Mouse (Mus musculus) neural tube, embryonic 11.5 days (tissue): ENCODE measurements at regions not wholly inside any gene's neighbourhood (a gene's known extent, or its start where the extent isn't known, plus 50 kb on each side); places are given as distances from the start of the nearest gene placed in this dataset.

ENCODE experiments used
- ATAC-seq: fragments of 200-750 bp; cut with Nextera tagmentation; 2 replicates; pipeline ENCODE4 v1.8.0; 2017; ENCODE audit warnings: moderate number of reproducible peaks, mild to moderate bottlenecking, moderate TSS enrichment, moderate library complexity; ENCODE audit not compliant: insufficient read depth, low FRiP score, low TSS enrichment
- DNase-seq: peaks from one replicate; pipeline ENCODE4 v3.0.0-alpha.2; 2015; ENCODE audit warnings: low spot score
- H3K27ac ChIP-seq: fragments of 300-500 bp; sonication (generic); 2 replicates; pipeline ENCODE4 v1.5.1; 2014; ENCODE audit warnings: low read depth, mild to moderate bottlenecking, low read length
- H3K27me3 ChIP-seq: fragments of 300-500 bp; sonication (generic); 2 replicates; pipeline ENCODE4 v1.6.1; 2014; ENCODE audit warnings: mild to moderate bottlenecking, low read length, mixed read lengths; ENCODE audit not compliant: control insufficient read depth, insufficient read depth
- H3K36me3 ChIP-seq: fragments of 300-500 bp; sonication (generic); 2 replicates; pipeline ENCODE4 v1.6.1; 2014; ENCODE audit warnings: mild to moderate bottlenecking, low read length, moderate library complexity, mixed read lengths; ENCODE audit not compliant: control insufficient read depth, insufficient read depth
- H3K4me1 ChIP-seq: fragments of 300-500 bp; sonication (generic); 2 replicates; pipeline ENCODE4 v1.6.1; 2014; ENCODE audit warnings: low read length, mixed read lengths; ENCODE audit not compliant: control insufficient read depth, insufficient read depth
- H3K4me2 ChIP-seq: fragments of 300-500 bp; sonication (generic); 2 replicates; pipeline ENCODE4 v1.6.1; 2014; ENCODE audit warnings: low read depth, mild to moderate bottlenecking, moderate library complexity
- H3K4me3 ChIP-seq: fragments of 300-500 bp; sonication (generic); 2 replicates; pipeline ENCODE4 v1.5.1; 2014; ENCODE audit warnings: low read depth, low read length
- H3K9ac ChIP-seq: fragments of 300-500 bp; sonication (generic); 2 replicates; pipeline ENCODE4 v1.6.1; 2014; ENCODE audit warnings: mild to moderate bottlenecking, low read length
- H3K9me3 ChIP-seq: fragments of 300-500 bp; sonication (generic); 2 replicates; pipeline ENCODE4 v1.6.1; 2016; ENCODE audit warnings: low read length; ENCODE audit not compliant: control insufficient read depth
- WGBS: fragments of 180-500 bp; shearing (Covaris S2); extraction: QIAGEN DNeasy Blood & Tissue Kit; methylation state at CpG from one replicate; pipeline ENCODE4 v1.1.7; 2014; 5-methylcytosine and 5-hydroxymethylcytosine counted together

DNA sequence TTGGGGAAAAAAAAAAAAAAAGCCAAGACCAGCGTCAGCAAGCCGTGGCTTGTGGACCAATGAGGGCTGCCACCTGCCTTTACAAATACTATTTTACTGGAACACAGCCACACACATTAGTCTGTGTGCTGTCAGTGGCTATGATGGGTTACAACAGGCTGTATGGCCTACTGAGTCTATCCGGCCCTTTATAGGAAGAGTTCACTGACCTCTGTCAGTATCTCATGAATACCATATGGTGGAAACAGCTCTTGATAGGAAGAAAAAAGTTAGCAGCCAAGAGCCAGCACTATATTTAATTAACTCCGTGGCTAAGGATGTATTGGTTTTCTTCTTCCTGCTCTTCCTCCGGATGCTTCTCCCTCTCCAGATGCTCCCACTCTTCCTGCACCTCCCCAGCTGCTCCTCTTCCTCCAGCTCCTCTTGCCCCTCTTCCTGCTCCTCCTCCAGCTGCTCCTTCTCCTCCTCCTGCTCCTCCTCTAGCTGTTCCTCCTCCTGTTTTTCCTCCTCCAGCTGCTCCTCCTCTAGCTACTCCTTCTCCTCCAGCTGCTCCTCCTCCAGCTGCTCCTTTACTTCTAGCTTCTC lies 142.2 kb downstream of the Zbtb18 start:
- no peak overlapping the region for H3K27ac ChIP-seq
- no peak for ATAC-seq

DNA sequence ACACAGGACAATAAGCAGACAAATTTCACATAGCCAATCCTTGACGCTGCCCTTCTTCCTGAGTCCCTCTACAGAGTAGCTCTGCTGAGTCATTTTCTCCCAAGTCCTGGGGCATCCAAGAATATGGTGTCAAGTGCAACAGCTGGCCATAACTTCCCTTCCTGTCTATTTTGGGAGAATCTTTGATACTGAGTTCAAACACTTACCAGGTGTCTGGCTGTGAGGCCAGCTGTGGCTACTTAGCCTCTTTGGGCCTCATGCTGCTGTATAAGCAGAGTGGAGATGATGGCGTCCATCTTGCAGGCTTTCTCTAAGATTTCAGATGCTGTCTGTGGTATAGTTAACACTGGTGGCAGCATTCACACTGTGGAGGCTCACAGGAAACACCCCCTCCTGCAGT lies 143.2 kb downstream of the Zbtb18 start:
- ATAC-seq (no peak), DNase-seq (no peak)
- Histone ChIP-seq H3K9ac (no peak overlapping the region), H3K36me3 (no peaks in the 10 kb centered on the region), H3K9me3 (peaks cover 6% of the 10 kb centered on the region), H3K4me3 (no peak overlapping the region), H3K4me2 (no peak overlapping the region), H3K27me3 (no peaks in the 10 kb centered on the region), H3K27ac (no peak overlapping the region), H3K4me1 (no peaks in the 10 kb centered on the region)
- WGBS: 68% methylated on average over 2 of the region's 2 CpGs

More for the DNA sequence above, 142.2 kb downstream of the Zbtb18 start:
- Histone ChIP-seq H3K27me3 (no peaks in the 10 kb centered on the region), H3K9me3 (peaks cover 6% of the 10 kb centered on the region), H3K4me2 (no peak overlapping the region), H3K9ac (no peak overlapping the region), H3K4me1 (no peaks in the 10 kb centered on the region), H3K4me3 (no peak overlapping the region), H3K36me3 (no peaks in the 10 kb centered on the region)
- DNase-seq: no peak
- 57% methylated on average over 5 of the region's 5 CpGs for WGBS

DNA sequence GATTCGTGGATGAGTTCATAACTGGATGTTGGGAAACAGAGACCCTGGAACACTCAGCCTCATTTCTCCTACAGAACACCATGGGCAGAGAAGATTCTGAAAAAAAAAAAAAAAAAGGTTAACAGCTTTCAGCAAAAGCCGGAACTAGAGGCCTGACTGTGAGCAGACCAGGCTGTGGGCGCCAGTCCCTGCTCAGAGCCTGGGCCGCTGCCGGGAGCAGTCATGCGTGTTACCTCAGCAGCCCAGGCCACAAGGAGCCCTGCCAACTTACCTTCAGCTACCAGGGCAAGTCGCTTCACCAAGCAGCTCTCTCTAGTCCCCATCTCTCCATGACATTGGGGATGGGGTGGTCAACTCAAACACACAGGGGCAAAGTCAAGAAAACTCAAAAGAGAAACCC lies 140.6 kb upstream of the 1700016C15Rik start:
- Histone ChIP-seq H3K4me3 (no peak overlapping the region), H3K4me2 (no peak overlapping the region), H3K9ac (no peak overlapping the region), H3K4me1 (no peaks in the 10 kb centered on the region), H3K27me3 (no peaks in the 10 kb centered on the region), H3K9me3 (no peaks in the 10 kb centered on the region), H3K36me3 (no peaks in the 10 kb centered on the region), H3K27ac (no peak overlapping the region)
- 93% methylated on average over 7 of the region's 7 CpGs for WGBS
- no peak for DNase-seq
- no peak for ATAC-seq

DNA sequence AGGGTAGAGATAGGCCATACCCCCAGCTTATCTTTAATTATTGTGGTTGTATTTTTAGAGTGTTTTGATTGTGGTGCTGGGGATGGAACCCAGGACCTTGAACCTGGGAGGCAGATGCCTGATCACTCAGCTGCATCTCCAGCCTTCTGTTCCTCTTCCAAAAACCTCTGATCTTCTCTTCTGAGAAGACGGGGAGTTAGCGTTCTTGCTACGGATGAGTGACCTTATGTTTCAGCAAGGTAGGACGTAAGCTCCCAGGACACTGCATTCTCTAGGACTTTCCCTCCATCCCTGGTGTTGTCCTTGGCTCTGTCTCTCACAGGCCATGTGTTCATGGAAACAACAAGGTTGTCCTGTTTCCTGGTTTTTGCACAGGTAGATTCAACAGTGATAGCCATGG lies 140.0 kb upstream of the 1700016C15Rik start:
- no peak overlapping the region for H3K9ac ChIP-seq
- DNase-seq (no peak), ATAC-seq (no peak)
- no peak overlapping the region for H3K27ac ChIP-seq
- no peak overlapping the region for H3K4me3 ChIP-seq
- WGBS: 95% methylated on average over 4 of the region's 4 CpGs
- no peaks in the 10 kb centered on the region for H3K4me1 ChIP-seq
- no peak overlapping the region for H3K4me2 ChIP-seq
- H3K9me3 ChIP-seq: no peaks in the 10 kb centered on the region
- H3K27me3 ChIP-seq: no peaks in the 10 kb centered on the region
- H3K36me3 ChIP-seq: no peaks in the 10 kb centered on the region

DNA sequence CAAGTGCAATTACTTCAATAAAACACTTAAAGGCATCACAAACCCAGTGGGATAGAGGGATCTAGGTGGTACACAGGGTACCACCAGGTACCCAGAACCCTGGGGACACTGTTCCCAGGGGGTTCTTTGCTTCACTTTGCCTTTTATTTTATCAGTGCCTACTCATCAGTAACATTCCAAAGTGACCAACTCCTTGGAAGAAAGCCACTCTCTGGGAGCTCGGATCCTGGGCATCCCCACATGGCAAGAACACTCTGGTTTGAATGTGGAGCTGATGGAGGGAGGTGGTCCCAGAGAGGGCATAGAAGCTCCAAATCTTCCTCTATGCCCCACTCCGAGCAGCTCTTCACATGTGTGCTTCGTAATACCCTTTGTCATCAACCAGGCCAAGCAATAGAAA lies 137.9 kb upstream of the 1700016C15Rik start:
- WGBS: 99% methylated on average over 3 of the region's 3 CpGs
- Histone ChIP-seq H3K4me2 (no peak overlapping the region), H3K27me3 (no peaks in the 10 kb centered on the region), H3K27ac (no peak overlapping the region), H3K4me3 (no peak overlapping the region), H3K9ac (no peak overlapping the region), H3K36me3 (no peaks in the 10 kb centered on the region), H3K9me3 (no peaks in the 10 kb centered on the region), H3K4me1 (no peaks in the 10 kb centered on the region)
- ATAC-seq (no peak), DNase-seq (no peak)

DNA sequence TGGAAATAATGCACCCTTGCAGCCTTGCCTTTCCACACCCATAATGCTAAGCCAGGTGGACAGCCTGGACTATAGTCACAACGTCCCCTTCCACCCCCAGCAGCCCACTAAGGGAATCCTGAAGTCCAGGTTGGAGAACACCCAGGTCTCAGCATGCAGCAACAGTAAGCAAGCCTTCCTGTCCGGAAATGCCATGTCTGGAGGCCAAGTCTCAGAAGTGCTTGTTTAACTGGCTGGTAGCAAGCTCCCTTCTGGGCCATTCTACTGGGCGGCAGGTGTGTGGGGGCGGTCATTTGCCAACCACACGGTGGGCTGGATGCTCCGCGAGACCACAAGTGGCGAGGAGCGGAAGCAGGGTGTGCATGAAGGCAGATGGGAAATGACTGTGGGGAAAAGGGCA lies 137.3 kb upstream of the 1700016C15Rik start:
- Histone ChIP-seq H3K4me3 (no peak overlapping the region), H3K36me3 (no peaks in the 10 kb centered on the region), H3K9ac (no peak overlapping the region), H3K27ac (no peak overlapping the region), H3K9me3 (no peaks in the 10 kb centered on the region), H3K4me2 (no peak overlapping the region), H3K4me1 (no peaks in the 10 kb centered on the region), H3K27me3 (no peaks in the 10 kb centered on the region)
- DNase-seq: no peak
- no peak for ATAC-seq
- 92% methylated on average over 9 of the region's 9 CpGs for WGBS

DNA sequence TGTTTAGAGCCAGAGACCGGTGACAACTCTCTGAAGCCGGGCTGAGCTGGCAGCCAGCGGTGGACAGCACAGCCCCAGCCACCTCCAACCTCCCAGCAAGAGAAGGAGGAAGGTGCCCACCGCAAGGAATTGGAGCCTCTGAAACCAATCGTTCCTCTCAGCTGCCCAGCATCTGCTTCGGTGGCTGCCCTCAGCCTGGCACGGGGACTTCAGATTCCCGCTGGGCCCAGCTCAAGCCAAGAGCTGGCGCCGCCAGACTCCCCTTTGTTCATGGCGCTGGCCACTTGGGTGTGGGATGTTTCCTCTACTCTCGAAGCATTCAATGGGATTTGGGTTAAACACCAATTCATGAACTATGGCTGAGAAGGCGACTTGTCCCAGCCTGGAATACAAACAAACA lies 135.3 kb upstream of the 1700016C15Rik start:
- Histone ChIP-seq H3K9ac (no peak overlapping the region), H3K36me3 (no peaks in the 10 kb centered on the region), H3K27ac (no peak overlapping the region), H3K9me3 (no peaks in the 10 kb centered on the region), H3K4me2 (no peak overlapping the region), H3K4me3 (no peak overlapping the region), H3K27me3 (no peaks in the 10 kb centered on the region), H3K4me1 (no peaks in the 10 kb centered on the region)
- DNase-seq: no peak
- no peak for ATAC-seq
- WGBS: 90% methylated on average over 13 of the region's 13 CpGs

DNA sequence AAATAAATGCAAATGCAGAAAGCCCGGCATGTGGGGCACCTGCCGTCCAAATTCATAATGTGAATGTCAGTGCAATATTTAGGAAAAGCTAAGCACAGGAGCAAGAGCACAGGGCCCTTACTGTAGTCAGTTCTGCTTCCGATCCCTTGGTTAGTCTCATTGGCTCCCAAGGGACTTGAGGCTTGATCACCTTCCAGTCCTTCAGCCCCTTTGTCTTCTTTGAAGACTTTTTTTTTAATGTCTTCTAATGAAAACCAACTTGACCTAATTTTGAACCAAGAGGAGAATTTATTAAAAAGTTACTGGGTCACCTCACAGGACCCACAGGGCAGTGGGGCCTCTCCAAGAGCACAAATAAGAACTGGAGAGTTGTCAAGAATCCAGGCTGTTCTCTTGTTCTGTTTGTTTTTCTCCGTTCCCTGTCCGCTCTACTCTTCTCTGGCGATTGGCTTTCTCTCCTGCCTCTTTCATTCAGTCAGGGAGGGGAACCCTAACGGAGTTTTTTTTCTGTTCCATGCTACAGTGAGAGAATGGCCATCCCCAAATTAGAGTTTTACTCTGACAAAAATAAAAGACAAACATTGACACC lies 134.2 kb upstream of the 1700016C15Rik start:
- Histone ChIP-seq H3K9ac (no peak overlapping the region), H3K9me3 (no peaks in the 10 kb centered on the region), H3K27me3 (no peaks in the 10 kb centered on the region), H3K4me2 (no peak overlapping the region), H3K4me1 (no peaks in the 10 kb centered on the region), H3K36me3 (no peaks in the 10 kb centered on the region), H3K27ac (no peak overlapping the region), H3K4me3 (no peak overlapping the region)
- no peak for DNase-seq
- 80% methylated on average over 7 of the region's 7 CpGs for WGBS
- no peak for ATAC-seq

DNA sequence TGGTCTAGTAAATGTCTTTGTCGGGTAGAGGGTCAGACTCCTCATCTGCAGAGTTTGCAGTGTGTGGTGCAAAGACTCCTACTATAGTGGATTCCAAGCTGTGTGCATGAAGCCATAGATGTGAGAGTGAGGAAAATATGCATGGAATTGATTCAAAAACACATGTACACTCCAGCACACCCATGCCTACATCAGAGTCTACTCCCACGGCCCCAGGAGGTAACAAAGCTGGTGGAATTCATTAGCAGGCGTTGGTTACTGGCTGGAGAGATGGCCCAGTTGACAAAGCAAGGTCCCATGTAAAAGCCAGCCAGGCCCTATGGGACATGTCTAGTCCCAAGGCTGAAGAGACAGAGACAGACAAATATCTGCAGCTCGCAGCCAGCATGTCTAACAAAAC lies 132.6 kb upstream of the 1700016C15Rik start:
- Histone ChIP-seq H3K9me3 (no peaks in the 10 kb centered on the region), H3K36me3 (no peaks in the 10 kb centered on the region), H3K27ac (no peak overlapping the region), H3K4me2 (no peak overlapping the region), H3K4me3 (no peak overlapping the region), H3K4me1 (no peaks in the 10 kb centered on the region), H3K27me3 (no peaks in the 10 kb centered on the region), H3K9ac (no peak overlapping the region)
- WGBS: 88% methylated on average over 4 of the region's 4 CpGs
- DNase-seq: no peak
- ATAC-seq: no peak
